Mouse (Mus musculus): Measurements from ENCODE around the gene Hs3st3b1. TPM values are rescaled to one million over a fixed set of nuclear protein-coding genes. Genes with fewer than 3 reads are reported as not detected.

The Hs3st3b1 gene
- polyA plus RNA-seq, 1 experiment from 2014 or later: 11.4 TPM

- H3K36me3 ChIP-seq (ENCODE audit: control insufficient read depth, insufficient read depth, low read length): no peaks in the 10 kb centered on the region
- no peaks in the 10 kb centered on the region for H3K27me3 ChIP-seq (ENCODE audit: control insufficient read depth, insufficient read depth, low read length)
- H3K9me3 ChIP-seq (ENCODE audit: control insufficient read depth, low read depth, low read length): no peaks in the 10 kb centered on the region
- H3K4me1 ChIP-seq (ENCODE audit: control insufficient read depth, insufficient read depth, low read length): peaks cover 15% of the 10 kb centered on the region
- H3K27ac ChIP-seq (ENCODE audit: low read length): peak overlapping the region; percentile 80
- peak; percentile 51 for ATAC-seq (ENCODE audit: insufficient number of reproducible peaks, insufficient read depth, low FRiP score, low read depth)
- no peak overlapping the region for H3K9ac ChIP-seq (replicated peaks; ENCODE audit: low read depth, low read length)
- no peak overlapping the region for H3K4me3 ChIP-seq (ENCODE audit: low read depth, low read length)
- H3K4me2 ChIP-seq (replicated peaks; ENCODE audit: low read depth, low read length): no peak overlapping the region
- 43% methylated on average over 7 of the region's 7 CpGs for WGBS
Measured at GRCm38 (mm10) chr11:63956748-63957147, 34.7 kb upstream of the Hs3st3b1 start.

DNA sequence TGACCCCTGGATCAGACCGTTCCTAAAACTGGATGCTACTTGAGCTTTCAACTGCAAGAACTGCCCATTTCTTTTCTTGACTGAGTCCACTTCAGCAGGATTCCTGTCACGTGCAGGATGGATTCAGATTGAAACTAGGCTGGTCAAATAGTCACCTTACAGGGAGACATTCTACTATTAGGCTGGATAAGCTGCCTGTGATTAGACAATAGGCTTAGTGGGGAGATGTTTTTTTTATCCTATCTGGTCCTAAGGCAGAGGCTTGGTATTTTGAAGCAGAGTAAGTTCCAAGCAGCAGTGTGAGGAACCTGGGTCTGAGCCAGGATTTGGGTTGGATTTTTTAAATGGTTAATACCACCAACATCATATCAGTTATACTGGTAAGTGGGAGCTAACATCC lies 31.8 kb upstream of the Hs3st3b1 start:
- Histone ChIP-seq H3K4me2 (replicated peaks; ENCODE audit: low read depth, low read length) (no peak overlapping the region), H3K36me3 (ENCODE audit: control insufficient read depth, insufficient read depth, low read length) (no peaks in the 10 kb centered on the region), H3K9me3 (ENCODE audit: control insufficient read depth, low read depth, low read length) (no peaks in the 10 kb centered on the region), H3K27me3 (ENCODE audit: control insufficient read depth, insufficient read depth, low read length) (no peaks in the 10 kb centered on the region), H3K4me1 (ENCODE audit: control insufficient read depth, insufficient read depth, low read length) (peaks cover 15% of the 10 kb centered on the region), H3K9ac (replicated peaks; ENCODE audit: low read depth, low read length) (no peak overlapping the region), H3K4me3 (ENCODE audit: low read depth, low read length) (no peak overlapping the region), H3K27ac (ENCODE audit: low read length) (no peak overlapping the region)
- 87% methylated on average over 2 of the region's 2 CpGs for WGBS
- ATAC-seq (ENCODE audit: insufficient number of reproducible peaks, insufficient read depth, low FRiP score, low read depth): no peak

DNA sequence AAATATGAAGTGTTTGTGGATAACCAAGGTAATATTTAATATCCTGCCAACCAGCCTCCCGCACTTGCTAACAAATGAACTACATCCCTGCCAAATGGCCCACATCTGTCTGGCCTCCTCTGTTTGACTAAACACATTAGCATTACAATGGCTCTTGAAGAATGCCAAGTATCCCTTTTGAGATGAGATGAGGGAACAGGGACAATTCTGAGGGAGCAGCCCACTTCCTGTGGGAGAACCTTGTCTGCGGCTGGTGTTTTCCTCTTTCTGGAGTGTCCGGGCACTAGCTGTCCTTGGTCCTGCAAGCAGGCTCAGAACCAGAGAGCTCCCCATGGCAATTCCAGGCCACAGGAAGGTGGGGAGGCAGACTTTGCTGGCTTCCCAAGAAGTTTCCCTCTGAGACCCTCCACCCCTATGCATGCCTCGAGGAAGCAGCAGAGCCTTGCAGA lies 30.7 kb upstream of the Hs3st3b1 start:
- no peak overlapping the region for H3K27ac ChIP-seq (ENCODE audit: low read length)
- H3K9ac ChIP-seq (replicated peaks; ENCODE audit: low read depth, low read length): no peak overlapping the region
- H3K4me1 ChIP-seq (ENCODE audit: control insufficient read depth, insufficient read depth, low read length): peaks cover 15% of the 10 kb centered on the region
- no peaks in the 10 kb centered on the region for H3K36me3 ChIP-seq (ENCODE audit: control insufficient read depth, insufficient read depth, low read length)
- H3K27me3 ChIP-seq (ENCODE audit: control insufficient read depth, insufficient read depth, low read length): no peaks in the 10 kb centered on the region
- no peak for ATAC-seq (ENCODE audit: insufficient number of reproducible peaks, insufficient read depth, low FRiP score, low read depth)
- 27% methylated on average over 4 of the region's 4 CpGs for WGBS
- no peak overlapping the region for H3K4me2 ChIP-seq (replicated peaks; ENCODE audit: low read depth, low read length)
- H3K4me3 ChIP-seq (ENCODE audit: low read depth, low read length): no peak overlapping the region
- H3K9me3 ChIP-seq (ENCODE audit: control insufficient read depth, low read depth, low read length): no peaks in the 10 kb centered on the region

DNA sequence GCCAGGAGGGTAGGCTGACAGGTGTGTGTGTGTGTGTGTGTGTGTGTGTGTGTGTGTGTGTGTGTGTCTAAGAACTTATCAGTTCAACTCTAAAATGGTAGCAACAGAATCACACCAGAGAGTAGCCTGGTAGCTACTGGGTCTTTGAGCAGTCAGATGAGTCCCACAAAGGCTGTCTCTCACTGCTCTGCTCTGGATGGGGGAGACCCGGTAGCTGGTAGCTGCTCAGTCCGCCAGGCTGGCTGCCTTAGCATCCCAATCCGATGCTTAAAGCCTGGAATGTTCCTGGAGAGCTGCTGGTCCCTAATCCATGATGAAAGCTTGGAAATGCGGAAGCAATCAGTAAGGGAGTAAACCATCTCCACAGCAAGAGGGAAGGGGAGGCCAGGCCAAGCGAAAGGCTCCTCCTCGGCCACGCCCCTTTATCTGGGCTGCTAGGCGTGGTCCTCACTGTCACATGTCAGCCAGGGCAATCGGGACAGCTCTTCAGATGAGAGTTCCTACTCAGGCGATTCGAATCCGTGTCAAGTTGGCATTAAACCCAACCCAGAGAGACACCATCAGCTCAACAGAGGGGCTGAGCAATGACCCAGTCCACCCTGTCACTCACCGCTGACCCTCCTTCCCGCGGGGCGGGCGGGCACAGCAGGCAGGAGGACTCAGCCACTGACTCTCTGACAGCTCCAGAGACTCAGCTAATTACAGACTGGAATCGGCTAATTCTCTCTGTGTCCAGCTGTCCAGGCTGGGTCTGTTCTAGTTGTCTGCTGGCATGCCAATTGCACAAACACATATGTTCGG lies 29.9 kb upstream of the Hs3st3b1 start:
- Histone ChIP-seq H3K4me2 (replicated peaks; ENCODE audit: low read depth, low read length) (peak overlapping the region; percentile 24), H3K36me3 (ENCODE audit: control insufficient read depth, insufficient read depth, low read length) (no peaks in the 10 kb centered on the region), H3K27ac (ENCODE audit: low read length) (no peak overlapping the region), H3K4me3 (ENCODE audit: low read depth, low read length) (0 out of 2 replicates have a peak overlapping the region, but pooled peaks have one; percentile 11), H3K9ac (replicated peaks; ENCODE audit: low read depth, low read length) (no peak overlapping the region), H3K9me3 (ENCODE audit: control insufficient read depth, low read depth, low read length) (no peaks in the 10 kb centered on the region), H3K4me1 (ENCODE audit: control insufficient read depth, insufficient read depth, low read length) (peaks cover 15% of the 10 kb centered on the region), H3K27me3 (ENCODE audit: control insufficient read depth, insufficient read depth, low read length) (no peaks in the 10 kb centered on the region)
- WGBS: 11% methylated on average over 19 of the region's 19 CpGs
- ATAC-seq (ENCODE audit: insufficient number of reproducible peaks, insufficient read depth, low FRiP score, low read depth): no peak; the same call in 1 of the 2 replicates

DNA sequence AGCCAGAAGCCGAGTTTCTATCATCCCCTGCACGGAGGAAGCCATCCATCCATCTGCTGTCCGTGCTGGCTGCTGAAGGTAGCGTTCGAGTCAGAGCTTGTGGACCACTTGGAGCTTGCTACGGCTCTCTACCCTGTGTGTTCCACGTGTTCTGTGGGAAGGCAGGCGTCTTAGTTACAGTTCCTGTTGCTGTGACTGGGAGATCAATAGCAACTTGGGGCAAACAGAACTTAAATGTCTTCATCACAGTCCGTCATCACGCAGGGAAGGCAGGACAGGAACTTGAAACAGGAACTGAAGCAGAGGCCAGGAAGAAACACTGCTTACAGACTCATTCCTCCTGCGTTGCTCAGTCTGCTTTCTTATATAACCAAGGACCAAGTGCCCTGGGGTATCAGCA lies 26.3 kb upstream of the Hs3st3b1 start:
- Histone ChIP-seq H3K36me3 (ENCODE audit: control insufficient read depth, insufficient read depth, low read length) (no peaks in the 10 kb centered on the region), H3K4me3 (ENCODE audit: low read depth, low read length) (no peak overlapping the region), H3K27me3 (ENCODE audit: control insufficient read depth, insufficient read depth, low read length) (no peaks in the 10 kb centered on the region), H3K4me1 (ENCODE audit: control insufficient read depth, insufficient read depth, low read length) (peaks cover 8% of the 10 kb centered on the region), H3K9me3 (ENCODE audit: control insufficient read depth, low read depth, low read length) (no peaks in the 10 kb centered on the region), H3K27ac (ENCODE audit: low read length) (no peak overlapping the region), H3K9ac (replicated peaks; ENCODE audit: low read depth, low read length) (no peak overlapping the region), H3K4me2 (replicated peaks; ENCODE audit: low read depth, low read length) (no peak overlapping the region)
- no peak for ATAC-seq (ENCODE audit: insufficient number of reproducible peaks, insufficient read depth, low FRiP score, low read depth)
- 76% methylated on average over 11 of the region's 11 CpGs for WGBS

- H3K36me3 ChIP-seq (ENCODE audit: control insufficient read depth, insufficient read depth, low read length): no peaks in the 10 kb centered on the region
- H3K9me3 ChIP-seq (ENCODE audit: control insufficient read depth, low read depth, low read length): no peaks in the 10 kb centered on the region
- H3K27ac ChIP-seq (ENCODE audit: low read length): no peak overlapping the region
- no peak overlapping the region for H3K9ac ChIP-seq (replicated peaks; ENCODE audit: low read depth, low read length)
- H3K4me2 ChIP-seq (replicated peaks; ENCODE audit: low read depth, low read length): no peak overlapping the region
- ATAC-seq (ENCODE audit: insufficient number of reproducible peaks, insufficient read depth, low FRiP score, low read depth): no peak
- H3K4me1 ChIP-seq (ENCODE audit: control insufficient read depth, insufficient read depth, low read length): no peaks in the 10 kb centered on the region
- 86% methylated on average over 2 of the region's 2 CpGs for WGBS
- no peaks in the 10 kb centered on the region for H3K27me3 ChIP-seq (ENCODE audit: control insufficient read depth, insufficient read depth, low read length)
- no peak overlapping the region for H3K4me3 ChIP-seq (ENCODE audit: low read depth, low read length)
Measured at GRCm38 (mm10) chr11:63947024-63947423, 24.9 kb upstream of the Hs3st3b1 start.

GRCm38 (mm10) chr11:63943947-63944346 lies 21.9 kb upstream of the Hs3st3b1 start:
- H3K9me3 ChIP-seq (ENCODE audit: control insufficient read depth, low read depth, low read length): no peaks in the 10 kb centered on the region
- H3K36me3 ChIP-seq (ENCODE audit: control insufficient read depth, insufficient read depth, low read length): no peaks in the 10 kb centered on the region
- no peaks in the 10 kb centered on the region for H3K4me1 ChIP-seq (ENCODE audit: control insufficient read depth, insufficient read depth, low read length)
- ATAC-seq (ENCODE audit: insufficient number of reproducible peaks, insufficient read depth, low FRiP score, low read depth): no peak
- no peaks in the 10 kb centered on the region for H3K27me3 ChIP-seq (ENCODE audit: control insufficient read depth, insufficient read depth, low read length)
- H3K4me3 ChIP-seq (ENCODE audit: low read depth, low read length): no peak overlapping the region
- no peak overlapping the region for H3K4me2 ChIP-seq (replicated peaks; ENCODE audit: low read depth, low read length)
- H3K27ac ChIP-seq (ENCODE audit: low read length): no peak overlapping the region
- 86% methylated on average over 3 of the region's 3 CpGs for WGBS
- H3K9ac ChIP-seq (replicated peaks; ENCODE audit: low read depth, low read length): no peak overlapping the region

DNA sequence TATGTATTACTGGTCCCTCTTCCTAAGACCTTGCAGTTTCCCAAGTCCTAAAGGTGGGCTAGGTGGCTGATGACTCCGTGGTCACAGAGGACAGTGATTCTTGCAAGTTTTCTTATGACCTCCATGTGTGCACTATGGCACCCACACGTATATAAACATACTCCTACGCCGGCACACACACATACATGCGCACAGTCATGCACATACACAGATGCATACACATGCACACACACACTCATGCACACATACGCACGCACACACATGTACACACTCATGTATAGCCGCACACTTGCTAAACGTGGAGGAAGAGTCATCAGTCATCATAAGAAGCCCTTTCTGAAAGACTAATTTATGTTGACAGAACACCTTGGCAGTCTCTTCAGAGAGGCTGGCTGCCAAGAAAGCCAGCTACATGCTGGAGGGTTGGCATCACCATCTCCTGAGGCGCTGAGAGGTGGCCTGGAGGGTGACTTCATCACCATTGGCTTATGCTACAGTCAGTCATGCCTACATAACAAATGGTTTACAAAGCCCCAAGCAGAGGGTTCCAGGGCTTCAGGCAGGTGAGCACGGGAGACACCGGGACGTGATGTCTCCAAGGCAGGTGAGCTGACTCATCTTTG lies 21.3 kb upstream of the Hs3st3b1 start:
- WGBS: 91% methylated on average over 13 of the region's 13 CpGs
- Histone ChIP-seq H3K9ac (replicated peaks; ENCODE audit: low read depth, low read length) (no peak overlapping the region), H3K27me3 (ENCODE audit: control insufficient read depth, insufficient read depth, low read length) (no peaks in the 10 kb centered on the region), H3K9me3 (ENCODE audit: control insufficient read depth, low read depth, low read length) (no peaks in the 10 kb centered on the region), H3K4me1 (ENCODE audit: control insufficient read depth, insufficient read depth, low read length) (no peaks in the 10 kb centered on the region), H3K27ac (ENCODE audit: low read length) (no peak overlapping the region), H3K4me3 (ENCODE audit: low read depth, low read length) (no peak overlapping the region), H3K36me3 (ENCODE audit: control insufficient read depth, insufficient read depth, low read length) (no peaks in the 10 kb centered on the region), H3K4me2 (replicated peaks; ENCODE audit: low read depth, low read length) (no peak overlapping the region)
- ATAC-seq (ENCODE audit: insufficient number of reproducible peaks, insufficient read depth, low FRiP score, low read depth): no peak

Measured in stomach, embryonic 14.5 days (tissue).